Mouse (Mus musculus) left cerebral cortex, postnatal 25 days (tissue): ENCODE measurements around the gene Mrrf. TPM values are rescaled to one million over a fixed set of nuclear protein-coding genes. Genes with fewer than 3 reads are reported as not detected.

Source experiments
- DNase-seq, 2 experiments: peaks; one replicate each; pipeline ENCODE4 v3.0.0; 2022; ENCODE audit warnings: low spot score in 2 of 2, mixed read lengths in 1 of 2
- intact Hi-C: fragments of 180-260 bp; cut with DNase I; formaldehyde crosslinking; loops from one replicate; pipeline ENCODE4 v1.15.1; 2025
- total RNA-seq, 2 experiments: library from RNA; stranded (reverse); gene quantifications; 2 replicates each; pipeline ENCODE4 v1.2.3; 2021

Gene Mrrf
- total RNA-seq, 2 experiments from 2014 or later = 15.5 to 20.0 TPM

GRCm38 (mm10) chr2:36216953-36217573 is 80.9 kb downstream of the Mrrf start:
- intact Hi-C loops = loop anchor here (10.0 kb wide), 2 partner anchors 672 to 1118 kb away; no protein-coding TSS in a partner anchor
- peak in 1 of 2 experiments; percentile 51 for DNase-seq

- intact Hi-C loops = loop anchor here (10.0 kb wide), 2 partner anchors 673 to 1117 kb away; no protein-coding TSS in a partner anchor
- DNase-seq = no peak
Measured at GRCm38 (mm10) chr2:36217692-36218233, 81.6 kb downstream of the Mrrf start.

GRCm38 (mm10) chr2:36220106-36220505 is 83.9 kb downstream of the Mrrf start:
- DNase-seq = no peak
- intact Hi-C loops = no loop called here

- DNase-seq = peak in 1 of 2 experiments; percentile 31
- intact Hi-C loops = no loop called here
Measured at GRCm38 (mm10) chr2:36220891-36221290, 84.7 kb downstream of the Mrrf start.

- intact Hi-C loops = no loop called here
- DNase-seq = no peak
Measured at GRCm38 (mm10) chr2:36222168-36222848, 86.1 kb downstream of the Mrrf start.

GRCm38 (mm10) chr2:36223436-36223835 is 87.2 kb downstream of the Mrrf start:
- no peak for DNase-seq
- intact Hi-C loops = no loop called here

GRCm38 (mm10) chr2:36224153-36224552 is 88.0 kb downstream of the Mrrf start:
- intact Hi-C loops = no loop called here
- DNase-seq = no peak

GRCm38 (mm10) chr2:36224599-36224998 is 88.4 kb downstream of the Mrrf start:
- intact Hi-C loops = no loop called here
- DNase-seq = peak in 1 of 2 experiments; percentile 35

GRCm38 (mm10) chr2:36230366-36230765 is 94.2 kb downstream of the Mrrf start, which contains the start of gene Ptgs1:
Gene Ptgs1 (plus strand): TSS chr2:36230426.
- intact Hi-C loops = no loop called here
- DNase-seq = peak in 1 of 2 experiments; percentile 30

GRCm38 (mm10) chr2:36230967-36231366 is 94.8 kb downstream of the Mrrf start:
- intact Hi-C loops = no loop called here
- no peak for DNase-seq

- no peak for DNase-seq
- intact Hi-C loops = no loop called here
Measured at GRCm38 (mm10) chr2:36234526-36235368, 98.6 kb downstream of the Mrrf start.

- intact Hi-C loops = no loop called here
- DNase-seq = no peak
Measured at GRCm38 (mm10) chr2:36235917-36236316, 99.7 kb downstream of the Mrrf start.

GRCm38 (mm10) chr2:36236889-36237288 is 100.7 kb downstream of the Mrrf start:
- no peak for DNase-seq
- intact Hi-C loops = no loop called here

GRCm38 (mm10) chr2:36237557-36237956 is 101.4 kb downstream of the Mrrf start:
- DNase-seq = no peak
- intact Hi-C loops = no loop called here

- intact Hi-C loops = no loop called here
- DNase-seq = no peak
Measured at GRCm38 (mm10) chr2:36238467-36238866, 102.3 kb downstream of the Mrrf start.

GRCm38 (mm10) chr2:36238951-36239350 is 102.8 kb downstream of the Mrrf start:
- intact Hi-C loops = no loop called here

More at GRCm38 (mm10) chr2:36238951-36239350, 102.8 kb downstream of the Mrrf start:
- no peak for DNase-seq
